Mouse (Mus musculus) lung, adult 2 months (tissue): ENCODE results near the gene Mertk.

Source experiments
- CTCF ChIP-seq: fragments of 200-500 bp; IDR thresholded peaks from 2 replicates; pipeline ENCODE4 v1.5.1; 2011; ENCODE audit warnings: mild to moderate bottlenecking, low read length, control low read depth; ENCODE audit not compliant: insufficient read depth
- POLR2A ChIP-seq: fragments of 200-500 bp; IDR thresholded peaks from 2 replicates; pipeline ENCODE4 v1.6.1; 2011; ENCODE audit warnings: low read depth, mild to moderate bottlenecking, control low read depth, low read length, borderline replicate concordance; ENCODE audit errors: extremely low read depth

DNA sequence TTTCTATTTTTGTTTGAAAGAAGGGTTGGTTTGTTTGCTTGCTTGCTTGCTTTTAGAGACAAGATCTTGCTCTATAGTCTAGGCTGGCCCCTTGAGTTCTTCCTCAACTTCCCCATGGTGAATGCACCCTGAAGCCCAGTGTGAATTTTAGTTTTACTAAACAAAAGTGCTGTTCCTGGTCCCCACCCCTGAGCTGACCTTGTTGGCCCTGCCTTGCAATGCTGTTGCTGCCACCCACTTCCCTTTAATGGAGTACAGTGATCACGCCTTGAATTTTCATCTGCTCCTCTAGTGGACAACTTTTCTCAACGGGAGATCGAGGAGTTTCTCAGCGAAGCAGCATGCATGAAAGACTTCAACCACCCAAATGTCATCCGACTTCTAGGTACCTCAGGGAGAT is 83.5 kb downstream of the Mertk start:
- no peak for TF ChIP-seq POLR2A
- TF ChIP-seq CTCF: no peak
